Mouse (Mus musculus): Measurements from ENCODE around the gene Eps8l2.
A peak's percentile ranks its signal among the peaks of the same experiment; 100 is the strongest.

Gene Eps8l2

DNA sequence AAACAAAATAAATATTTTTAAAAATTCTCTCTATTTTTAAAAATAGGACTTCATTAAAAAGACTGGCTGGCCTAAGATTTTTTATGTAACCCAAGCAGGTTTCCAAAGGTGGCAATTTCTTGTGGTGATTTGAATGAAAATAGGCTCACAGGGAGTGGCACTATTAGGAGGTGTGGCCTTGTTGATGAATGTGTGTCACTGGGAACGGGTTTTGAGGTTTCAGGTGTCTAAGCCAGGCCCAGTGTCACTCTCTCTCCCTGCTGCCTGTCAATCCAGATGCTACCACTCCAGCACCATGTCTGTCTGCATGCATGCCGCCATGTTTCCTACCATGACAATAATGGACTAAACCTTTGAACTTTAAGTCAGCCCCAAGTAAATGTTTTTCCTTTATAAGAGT, 19.2 kb upstream of the Eps8l2 start:
- no peak for TF ChIP-seq GATA4 (IDR thresholded peaks at IDR 0.05; ENCODE audit: insufficient replicate concordance, low read length)

DNA sequence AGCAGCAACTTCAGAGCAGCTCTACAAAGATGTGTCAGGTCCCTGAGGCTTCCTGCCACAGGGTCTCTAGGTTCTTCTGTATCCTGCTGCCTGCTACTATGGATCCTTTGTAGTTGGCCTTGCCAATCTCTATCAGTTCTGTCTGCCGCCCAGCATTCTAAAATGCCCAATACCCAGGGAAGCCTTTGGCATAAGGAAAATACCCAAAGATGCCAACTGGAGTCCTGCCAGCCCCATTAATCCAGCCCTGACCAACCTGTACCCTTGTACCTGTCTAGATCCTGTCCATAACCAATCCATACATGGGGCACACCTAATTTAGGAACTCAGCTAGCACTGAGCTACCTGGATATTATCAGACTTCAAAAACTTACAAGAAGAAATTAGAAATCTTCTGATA, 14.0 kb upstream of the Eps8l2 start:
- no peak for TF ChIP-seq GATA4 (IDR thresholded peaks at IDR 0.05; ENCODE audit: insufficient replicate concordance, low read length)

DNA sequence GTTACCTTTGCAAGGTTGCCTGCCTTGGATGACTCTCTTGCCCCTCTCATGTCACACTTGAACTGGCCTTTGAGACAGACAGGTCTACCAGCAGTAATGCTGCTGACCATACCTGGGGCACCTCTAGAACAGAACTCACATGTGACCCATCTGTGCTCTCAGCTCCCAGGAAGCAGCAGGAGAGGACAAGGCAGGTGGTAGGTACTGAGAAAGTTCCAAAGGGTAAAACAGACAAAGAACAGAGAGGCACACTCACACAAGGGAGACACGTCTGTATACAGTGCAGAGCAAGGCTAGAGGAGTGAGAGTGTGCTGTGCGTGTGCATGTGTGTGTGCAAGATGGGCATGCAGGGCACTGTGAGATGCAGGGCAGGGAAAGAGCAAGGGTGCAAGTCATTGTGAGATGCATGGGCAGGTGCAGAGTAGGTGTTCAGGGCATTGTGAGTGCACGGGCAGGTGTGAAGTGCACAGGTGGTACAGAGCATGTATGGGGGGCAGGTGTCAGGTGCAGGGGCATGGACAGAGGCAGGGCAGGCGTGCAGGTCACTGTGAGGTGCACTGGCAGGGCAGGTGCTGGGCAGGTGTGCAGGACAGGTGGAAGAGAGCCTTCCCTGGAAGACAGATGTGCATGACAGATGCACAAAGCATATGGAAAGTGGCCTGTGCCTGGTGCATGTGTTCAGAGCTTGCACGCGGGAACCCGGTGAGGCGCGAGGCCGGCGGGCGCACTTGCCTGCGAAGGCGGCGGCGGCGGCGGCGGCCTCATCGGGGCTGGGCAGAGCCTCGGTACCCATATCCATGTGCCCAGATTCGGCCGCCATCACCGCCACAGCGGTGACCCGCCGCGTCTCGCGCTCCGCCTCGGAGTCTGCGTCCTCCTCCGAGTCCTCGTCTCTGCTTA, 11.9 kb upstream of the Eps8l2 start:
- TF ChIP-seq GATA4 (IDR thresholded peaks at IDR 0.05; ENCODE audit: insufficient replicate concordance, low read length), result no peak

DNA sequence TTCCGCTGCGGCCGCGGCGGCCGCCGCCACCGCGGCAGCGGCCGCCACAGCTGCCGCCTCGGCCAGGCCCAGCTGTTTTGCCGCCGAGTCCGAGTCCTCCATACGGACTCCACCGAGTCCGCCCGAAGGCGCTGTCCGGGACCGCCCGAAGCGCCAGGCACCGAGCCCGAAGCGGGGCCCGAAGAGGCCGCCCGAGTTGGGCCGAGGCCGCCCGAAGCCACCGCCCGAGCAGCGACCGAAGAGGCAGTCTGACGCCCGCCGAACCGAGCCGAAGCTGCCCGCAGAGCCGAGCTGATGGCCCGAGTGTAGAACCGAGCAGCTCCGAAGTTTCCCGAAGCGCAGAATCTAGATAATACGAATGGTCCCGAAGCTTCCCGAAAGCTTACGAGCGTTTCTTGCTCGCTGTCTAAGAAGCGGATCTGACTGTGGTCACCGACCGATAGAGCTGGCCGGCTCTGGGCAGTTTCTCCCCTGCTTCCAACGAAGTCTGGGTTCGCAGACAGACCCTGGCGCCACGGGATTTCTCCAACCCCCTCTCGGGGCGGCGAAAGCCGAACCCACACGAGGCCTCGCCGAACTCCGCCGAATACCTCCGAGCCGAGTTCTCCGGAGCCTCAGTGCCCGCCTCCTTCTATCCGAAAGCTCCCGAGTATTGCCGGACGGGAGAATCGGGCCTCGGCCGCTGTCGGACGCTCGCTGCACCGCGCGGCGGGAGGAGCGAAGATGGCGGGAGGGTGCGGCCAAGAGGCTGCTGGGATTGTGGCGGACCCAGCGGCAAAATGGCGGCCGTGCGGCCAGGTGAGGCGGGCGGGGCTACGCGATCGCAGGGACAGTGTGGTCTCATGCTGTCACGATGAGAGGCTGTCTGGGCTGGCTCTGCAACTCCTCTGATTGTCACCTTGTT, 11.0 kb upstream of the Eps8l2 start, which contains the start of the genes Deaf1 and Tmem80:
TSS of gene Deaf1 (minus strand) at position 222 of the 904 bp plus-strand sequence.
TSS of gene Tmem80 (plus strand) at position 271 of the 904 bp plus-strand sequence.
- peak; percentile 24; the same call in 1 of the 2 replicates for TF ChIP-seq GATA4 (IDR thresholded peaks at IDR 0.05; ENCODE audit: insufficient replicate concordance, low read length)

DNA sequence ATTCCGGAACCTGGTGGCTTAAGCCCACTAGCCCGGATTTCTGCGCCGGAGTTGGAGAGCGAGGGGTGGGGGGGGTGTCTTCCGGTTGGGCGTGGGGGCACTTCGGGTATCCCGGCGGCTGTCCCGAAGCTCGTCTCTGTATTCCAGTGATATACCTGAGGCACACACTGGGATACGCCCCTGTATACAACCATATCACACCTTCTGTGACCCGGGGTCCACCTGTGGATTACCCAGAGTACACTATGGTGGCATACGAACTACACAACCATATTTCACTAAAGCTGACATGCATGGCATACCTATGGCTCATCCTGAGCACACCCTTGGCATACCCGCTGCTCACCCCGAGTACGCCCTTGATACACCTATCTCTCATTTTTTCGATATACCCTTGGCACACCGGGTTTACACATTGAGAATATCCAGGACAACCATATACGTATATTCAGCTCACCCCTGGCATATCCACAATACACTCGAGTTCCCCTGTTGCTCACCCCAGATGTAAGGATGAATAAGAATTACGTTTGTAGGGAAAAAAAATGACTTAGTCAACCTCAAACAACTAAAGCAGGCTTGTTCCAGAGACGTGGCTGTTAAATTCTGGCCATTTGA, 10.2 kb upstream of the Eps8l2 start:
- no peak for TF ChIP-seq GATA4 (IDR thresholded peaks at IDR 0.05; ENCODE audit: insufficient replicate concordance, low read length)

DNA sequence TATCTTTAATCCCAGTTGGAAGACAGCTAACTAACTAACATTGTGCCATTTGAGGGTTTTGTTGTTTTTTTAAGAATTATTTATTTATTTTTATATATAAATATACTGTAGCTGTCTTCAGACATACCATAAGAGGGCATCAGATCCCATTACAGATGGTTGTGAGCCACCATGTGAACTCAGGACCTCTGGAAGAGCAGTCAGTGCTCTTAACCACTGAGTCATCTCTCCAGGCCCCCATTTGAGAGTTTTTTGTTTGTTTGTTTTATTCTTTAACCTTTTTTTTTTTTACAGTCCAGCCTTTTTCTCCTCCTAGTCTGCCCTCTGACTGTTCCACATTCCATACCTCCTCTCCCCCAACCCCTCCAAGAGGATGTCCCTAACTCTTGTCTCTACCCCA, 8.0 kb upstream of the Eps8l2 start:
- no peak for TF ChIP-seq GATA4 (IDR thresholded peaks at IDR 0.05; ENCODE audit: insufficient replicate concordance, low read length)

DNA sequence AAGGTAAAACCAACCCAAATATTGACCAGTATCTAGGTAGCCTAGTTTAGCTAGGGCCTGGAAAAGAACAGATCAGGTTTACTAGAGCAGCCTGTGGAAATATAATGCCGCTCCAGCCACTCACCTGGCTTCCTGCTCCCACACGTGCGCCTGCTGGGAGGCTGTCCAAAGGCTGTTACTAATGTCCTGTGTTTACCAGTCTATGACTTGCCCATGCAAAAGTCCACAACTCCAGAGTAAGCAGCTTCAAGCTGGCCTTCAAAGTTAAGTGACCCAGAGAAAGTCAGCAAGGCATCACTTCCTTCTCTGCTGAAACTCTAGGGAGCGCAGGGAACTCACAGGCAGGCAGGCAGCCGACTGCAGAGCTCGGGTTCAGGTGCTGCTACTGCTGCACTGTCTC, 6.7 kb upstream of the Eps8l2 start:
- no peak for TF ChIP-seq GATA4 (IDR thresholded peaks at IDR 0.05; ENCODE audit: insufficient replicate concordance, low read length)

DNA sequence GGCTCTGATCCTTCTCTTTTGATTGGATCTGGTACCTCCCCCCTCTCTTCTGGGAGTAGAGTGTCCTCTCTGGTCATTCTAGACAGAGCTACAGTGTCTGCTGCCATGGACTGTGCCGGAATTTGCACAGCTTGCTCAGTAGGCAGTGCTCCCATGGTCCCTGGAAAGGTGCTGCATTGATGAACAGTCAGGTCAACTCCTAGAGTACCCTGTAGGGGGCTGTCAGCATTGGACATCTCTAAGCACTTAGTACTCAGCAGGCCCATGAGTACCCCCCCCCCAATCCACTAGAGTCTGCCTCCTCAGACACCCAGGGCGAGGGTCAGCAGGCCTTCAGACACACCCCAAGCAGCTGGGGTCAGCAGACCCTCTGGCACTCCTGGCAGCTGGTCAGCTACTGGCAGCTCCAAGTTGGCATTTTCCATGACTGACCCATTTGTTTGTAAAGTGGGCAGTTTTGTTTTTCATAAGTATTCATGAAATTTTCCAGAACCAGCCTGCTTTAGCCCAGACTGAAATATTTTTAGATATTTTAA, 3.6 kb upstream of the Eps8l2 start:
- TF ChIP-seq GATA4 (IDR thresholded peaks at IDR 0.05; ENCODE audit: insufficient replicate concordance, low read length), result no peak

DNA sequence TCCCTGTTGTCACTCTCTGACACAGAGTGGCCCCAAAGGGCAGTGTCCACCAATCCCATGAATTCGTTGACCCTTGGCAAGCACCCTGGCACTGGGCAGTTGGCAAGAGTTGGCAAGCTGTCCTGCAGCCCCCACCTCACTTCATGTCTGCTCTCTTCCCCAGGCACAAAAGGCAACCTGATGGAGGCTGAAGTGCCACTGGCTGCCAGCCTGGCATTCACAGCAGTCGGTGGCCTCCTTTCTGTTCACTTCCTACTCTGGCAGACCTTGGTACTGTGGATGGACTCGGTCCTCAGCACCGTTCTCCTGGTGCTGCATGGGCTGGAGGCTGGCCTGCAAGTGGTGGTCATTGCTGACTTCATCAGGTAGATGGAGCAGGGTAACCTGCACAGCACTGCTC, 3.0 kb upstream of the Eps8l2 start:
- TF ChIP-seq GATA4 (IDR thresholded peaks at IDR 0.05; ENCODE audit: insufficient replicate concordance, low read length), result no peak

DNA sequence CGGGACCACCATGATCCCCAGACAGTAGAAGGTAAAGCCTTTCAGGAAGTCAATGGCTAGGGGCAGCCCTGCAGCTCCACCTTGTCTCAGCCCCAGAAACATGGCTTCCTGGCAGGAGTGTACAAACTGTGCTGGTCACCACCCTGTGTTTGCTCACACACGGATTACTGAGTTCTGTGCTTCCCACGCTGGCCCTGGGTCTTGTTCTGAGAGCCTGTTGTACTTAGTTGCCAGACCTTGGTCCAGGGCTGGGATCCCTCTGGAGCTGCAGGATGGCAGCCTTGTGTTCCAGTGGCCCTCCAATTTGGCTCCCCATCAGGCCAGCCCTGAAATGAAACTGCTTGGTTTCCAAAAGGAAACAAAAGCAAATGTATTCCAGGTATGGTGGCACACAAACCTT, 2.4 kb upstream of the Eps8l2 start:
- TF ChIP-seq GATA4 (IDR thresholded peaks at IDR 0.05; ENCODE audit: insufficient replicate concordance, low read length), result no peak

DNA sequence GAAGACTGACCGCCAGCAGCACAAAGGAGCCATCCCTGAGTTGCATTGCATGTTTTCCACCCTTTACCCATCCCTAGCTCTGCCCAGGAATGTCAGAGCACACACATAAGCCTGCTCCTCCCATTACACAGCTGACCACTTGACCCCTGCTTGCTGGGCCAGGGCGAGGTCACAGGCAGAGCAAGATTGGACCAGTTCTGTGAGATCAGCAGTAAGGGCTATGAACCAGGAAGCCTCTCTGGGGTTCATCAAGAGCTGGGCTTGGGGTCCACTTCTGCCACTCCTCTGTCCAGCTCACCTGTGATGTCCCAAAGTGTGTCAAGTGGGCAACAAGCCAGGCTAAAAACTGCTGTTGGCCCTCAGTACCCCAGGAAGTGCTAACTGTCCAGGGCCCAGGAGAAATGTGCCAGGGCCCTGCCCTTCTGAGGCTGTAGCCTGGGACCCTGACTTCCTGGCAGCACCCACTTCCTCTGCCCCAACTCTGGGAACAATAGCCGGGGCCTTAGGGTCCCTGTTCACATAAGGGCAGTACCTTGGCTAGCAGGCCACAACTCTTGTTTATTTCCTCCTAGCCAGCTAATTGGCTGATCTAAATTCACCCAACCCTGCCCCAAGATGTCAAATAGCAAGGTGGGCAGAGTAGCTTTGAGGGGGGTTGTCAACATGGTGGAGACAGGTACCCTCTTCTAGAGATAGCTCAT, 814 bp upstream of the Eps8l2 start:
- no peak for TF ChIP-seq GATA4 (IDR thresholded peaks at IDR 0.05; ENCODE audit: insufficient replicate concordance, low read length)

DNA sequence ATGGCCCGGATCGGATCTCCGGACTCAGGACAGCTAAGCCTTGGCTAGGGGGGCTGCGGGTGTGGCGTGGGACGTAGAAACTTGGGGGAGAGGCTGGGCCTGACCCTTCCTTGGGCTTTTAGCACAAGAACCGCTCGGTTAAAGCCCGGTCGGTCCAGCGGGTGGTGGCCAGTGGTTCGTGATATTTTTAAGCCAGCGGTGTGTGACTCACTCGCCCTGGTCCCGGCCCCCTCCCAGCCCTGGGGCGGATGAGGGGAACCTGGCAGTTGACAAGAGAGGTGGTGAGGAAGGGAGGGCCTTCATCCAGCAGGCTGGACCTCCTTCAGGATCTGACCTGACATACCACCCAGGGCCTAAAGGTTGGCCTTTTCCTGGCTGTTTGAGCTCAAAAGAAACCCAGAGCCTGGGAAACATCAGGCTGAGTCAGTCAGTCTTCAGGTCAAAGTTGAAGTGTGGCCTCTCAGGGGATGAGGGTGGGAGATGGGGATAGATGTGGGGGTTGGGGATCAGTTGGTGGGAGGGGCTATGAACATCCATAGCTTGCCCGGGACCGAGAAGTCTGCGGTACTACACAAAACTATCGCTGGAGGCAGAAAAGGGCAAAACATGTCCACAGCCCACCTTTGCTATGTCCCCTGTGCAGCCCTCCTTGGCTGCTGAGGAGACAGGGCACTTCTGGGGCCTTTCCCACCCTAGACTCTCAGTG, 688 bp downstream of the Eps8l2 start:
- no peak for TF ChIP-seq GATA4 (IDR thresholded peaks at IDR 0.05; ENCODE audit: insufficient replicate concordance, low read length)

DNA sequence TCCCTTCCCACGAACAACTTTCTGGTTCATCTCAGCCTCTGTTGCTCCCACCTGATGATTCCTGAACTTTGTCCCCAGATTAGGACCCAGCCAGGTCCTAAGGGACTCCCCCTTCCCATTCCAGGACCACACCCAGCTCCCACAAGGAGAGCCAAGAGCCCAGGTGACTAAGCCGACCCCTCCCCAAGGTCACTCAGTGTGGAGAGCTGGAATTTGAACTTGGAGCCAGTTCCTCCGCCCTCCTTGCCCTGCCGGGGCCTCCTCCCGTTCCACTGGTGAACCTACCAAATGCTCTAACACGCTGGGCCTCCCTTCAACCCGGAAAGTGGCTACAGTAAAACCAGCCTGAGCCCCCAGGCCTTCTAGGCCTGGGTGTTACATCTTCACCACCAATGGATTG, 1.3 kb downstream of the Eps8l2 start:
- TF ChIP-seq GATA4 (IDR thresholded peaks at IDR 0.05; ENCODE audit: insufficient replicate concordance, low read length), result no peak

DNA sequence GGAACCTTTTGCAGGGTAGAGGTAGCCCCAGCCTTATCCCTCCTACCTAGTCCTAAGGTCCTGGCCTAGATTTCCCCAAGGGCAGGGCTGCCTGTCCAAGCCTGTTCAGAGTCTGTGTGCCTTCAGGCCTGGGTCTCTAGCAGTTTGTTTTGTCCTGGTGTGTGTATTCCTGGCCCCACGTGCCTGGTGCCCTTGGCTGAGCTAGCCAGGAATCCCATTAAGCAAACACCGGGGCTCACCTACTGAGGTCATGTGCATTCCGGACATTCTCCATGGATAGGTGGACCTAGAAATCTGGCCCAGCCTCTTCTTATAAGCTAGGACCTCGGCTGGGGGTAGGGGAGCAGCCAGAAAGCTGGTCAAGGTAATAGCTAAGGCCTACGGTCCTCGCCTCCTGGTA, 1.8 kb downstream of the Eps8l2 start:
- TF ChIP-seq GATA4 (IDR thresholded peaks at IDR 0.05; ENCODE audit: insufficient replicate concordance, low read length), result no peak

Measured in liver, adult (tissue).